Mouse (Mus musculus): Measurements from ENCODE around the gene Gm20388. TPM values are rescaled to one million over a fixed set of nuclear protein-coding genes. Genes with fewer than 3 reads are reported as not detected.
"Not testable (repeated sequence)": the region's sequence is repeated elsewhere in the genome, so short reads cannot be mapped to it uniquely, and the experiment has no call there.

The Gm20388 gene
- total RNA-seq, 2 experiments from 2014 or later, result 6.8 to 7.8 TPM

GRCm38 (mm10) chr8:123443576-123443921 lies 3532.9 kb downstream of the Gm20388 start:
- intact Hi-C loops (cut with DNase I), result no loop called here
- no peak for DNase-seq

GRCm38 (mm10) chr8:123444131-123444530 lies 3533.5 kb downstream of the Gm20388 start:
- intact Hi-C loops (cut with DNase I), result no loop called here
- no peak for DNase-seq

- intact Hi-C loops (cut with DNase I), result no loop called here
- DNase-seq, result no peak
These were observed 3535.3 kb downstream of the Gm20388 start for GRCm38 (mm10) chr8:123445981-123446380.

GRCm38 (mm10) chr8:123446799-123447198 lies 3536.2 kb downstream of the Gm20388 start:
- DNase-seq, result no peak
- intact Hi-C loops (cut with DNase I), result no loop called here

- no peak for DNase-seq
- intact Hi-C loops (cut with DNase I), result no loop called here
These were observed 3540.1 kb downstream of the Gm20388 start for GRCm38 (mm10) chr8:123450783-123451182.

- intact Hi-C loops (cut with DNase I); DNase-seq: not testable (repeated sequence)
These were observed 3541.1 kb downstream of the Gm20388 start for GRCm38 (mm10) chr8:123451747-123452146.

GRCm38 (mm10) chr8:123452149-123452548 lies 3541.5 kb downstream of the Gm20388 start:
- intact Hi-C loops (cut with DNase I), result no loop called here

GRCm38 (mm10) chr8:123453291-123453690 lies 3542.7 kb downstream of the Gm20388 start:
- intact Hi-C loops (cut with DNase I), result no loop called here
- DNase-seq, result no peak

More at GRCm38 (mm10) chr8:123452149-123452548, 3541.5 kb downstream of the Gm20388 start:
- DNase-seq, result no peak

- intact Hi-C loops (cut with DNase I), result no loop called here
- no peak for DNase-seq
These were observed 3543.3 kb downstream of the Gm20388 start for GRCm38 (mm10) chr8:123453951-123454350.

GRCm38 (mm10) chr8:123454559-123454958 lies 3543.9 kb downstream of the Gm20388 start:
- intact Hi-C loops (cut with DNase I), result no loop called here

GRCm38 (mm10) chr8:123463651-123464050 lies 3553.0 kb downstream of the Gm20388 start:
- intact Hi-C loops (cut with DNase I), result no loop called here
- DNase-seq, result no peak

More at GRCm38 (mm10) chr8:123454559-123454958, 3543.9 kb downstream of the Gm20388 start:
- no peak for DNase-seq

- intact Hi-C loops (cut with DNase I), result no loop called here
- no peak for DNase-seq
These were observed 3556.8 kb downstream of the Gm20388 start for GRCm38 (mm10) chr8:123467476-123467875.

- intact Hi-C loops (cut with DNase I); DNase-seq: not testable (repeated sequence)
These were observed 3562.3 kb downstream of the Gm20388 start for GRCm38 (mm10) chr8:123472991-123473390.

- intact Hi-C loops (cut with DNase I); DNase-seq: not testable (repeated sequence)
These were observed 3563.9 kb downstream of the Gm20388 start for GRCm38 (mm10) chr8:123474549-123474948.

- intact Hi-C loops (cut with DNase I), result no loop called here
- no peak for DNase-seq
These were observed 3566.5 kb downstream of the Gm20388 start for GRCm38 (mm10) chr8:123476911-123477736.

GRCm38 (mm10) chr8:123477737-123478258 lies 3567.2 kb downstream of the Gm20388 start, which contains the start of gene Afg3l1:
TSS of gene Afg3l1 (plus strand) at chr8:123477903.
- intact Hi-C loops (cut with DNase I), result no loop called here
- peak; percentile 91 to 96 for DNase-seq

GRCm38 (mm10) chr8:123478456-123479218 lies 3568.0 kb downstream of the Gm20388 start:
- intact Hi-C loops (cut with DNase I), result no loop called here
- DNase-seq, result no peak

- intact Hi-C loops (cut with DNase I), result no loop called here
- DNase-seq, result no peak
These were observed 3572.0 kb downstream of the Gm20388 start for GRCm38 (mm10) chr8:123482627-123483026.

- intact Hi-C loops (cut with DNase I), result no loop called here
- no peak for DNase-seq
These were observed 3580.8 kb downstream of the Gm20388 start for GRCm38 (mm10) chr8:123491280-123492075.

GRCm38 (mm10) chr8:123492898-123493297 lies 3582.3 kb downstream of the Gm20388 start:
- no peak for DNase-seq
- intact Hi-C loops (cut with DNase I), result no loop called here
